Mouse (Mus musculus) activated CD4-positive, CD25-positive, alpha-beta regulatory T cell, adult 4 months (primary cell): Measurements from ENCODE around the gene Slc39a13. TPM values are rescaled to one million over a fixed set of nuclear protein-coding genes. Genes with fewer than 3 reads are reported as not detected.
A peak's percentile ranks its signal among the peaks of the same experiment; 100 is the strongest.

ENCODE experiments used
- ATAC-seq: one replicate; pipeline ENCODE4 v1.8.0; 2017
- polyA plus RNA-seq, 2 experiments: library from polyadenylated mRNA; unstranded; fragments of 100-300 nt; shearing (Covaris generic); gene quantifications; one replicate each; pipeline ENCODE4 v1.2.1; 2017

Gene Slc39a13
- polyA plus RNA-seq, 2 experiments from 2014 or later = 15.6 to 21.8 TPM

GRCm38 (mm10) chr2:91087453-91087852 is 17.2 kb upstream of the Slc39a13 start:
- ATAC-seq = no peak

GRCm38 (mm10) chr2:91086392-91087237 is 16.4 kb upstream of the Slc39a13 start:
- ATAC-seq = no peak

DNA sequence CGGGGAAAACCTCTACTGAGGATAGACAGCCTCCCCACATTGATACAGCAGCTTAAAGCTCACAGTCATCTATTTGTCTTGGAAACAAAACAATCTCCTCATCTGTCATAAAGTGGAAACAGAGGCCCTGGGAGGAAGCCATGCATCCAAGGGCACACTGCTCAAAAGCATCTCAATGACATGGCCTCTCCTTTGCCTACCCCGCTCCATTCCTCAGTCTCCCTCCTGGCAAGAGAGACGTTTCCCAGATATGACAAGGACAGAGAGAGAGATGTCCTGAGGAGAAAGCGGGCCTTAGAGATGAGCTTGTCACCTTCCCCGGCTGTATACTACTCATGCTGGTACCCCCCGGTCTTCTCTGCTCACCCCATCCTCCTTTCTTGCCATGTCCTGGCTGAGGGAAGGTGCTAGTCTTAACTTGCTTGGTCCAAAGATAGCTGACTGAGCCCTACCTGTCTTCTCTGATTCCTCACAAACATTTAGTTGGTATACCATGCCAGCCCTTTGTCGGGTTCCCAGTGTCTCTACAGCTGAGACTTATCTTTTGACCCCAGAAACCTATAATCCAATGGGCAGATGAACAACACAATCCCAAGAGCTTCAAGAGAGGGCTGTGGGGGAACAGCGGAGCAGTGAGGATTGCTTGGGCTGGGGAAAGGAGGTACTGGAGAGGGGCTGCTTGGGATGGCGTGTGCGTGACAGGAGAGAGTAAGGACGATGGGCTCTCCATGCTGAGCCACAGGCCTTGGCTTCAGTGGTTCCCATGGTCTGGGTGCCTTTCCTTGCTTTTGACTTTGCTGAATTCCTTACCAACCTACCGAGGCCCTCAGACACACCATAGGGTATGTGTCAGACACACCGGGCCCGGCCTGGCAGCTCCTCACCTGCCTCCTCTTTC is 15.5 kb upstream of the Slc39a13 start:
- no peak for ATAC-seq

- ATAC-seq = no peak
Observed at GRCm38 (mm10) chr2:91084179-91084820, 14.1 kb upstream of the Slc39a13 start.

DNA sequence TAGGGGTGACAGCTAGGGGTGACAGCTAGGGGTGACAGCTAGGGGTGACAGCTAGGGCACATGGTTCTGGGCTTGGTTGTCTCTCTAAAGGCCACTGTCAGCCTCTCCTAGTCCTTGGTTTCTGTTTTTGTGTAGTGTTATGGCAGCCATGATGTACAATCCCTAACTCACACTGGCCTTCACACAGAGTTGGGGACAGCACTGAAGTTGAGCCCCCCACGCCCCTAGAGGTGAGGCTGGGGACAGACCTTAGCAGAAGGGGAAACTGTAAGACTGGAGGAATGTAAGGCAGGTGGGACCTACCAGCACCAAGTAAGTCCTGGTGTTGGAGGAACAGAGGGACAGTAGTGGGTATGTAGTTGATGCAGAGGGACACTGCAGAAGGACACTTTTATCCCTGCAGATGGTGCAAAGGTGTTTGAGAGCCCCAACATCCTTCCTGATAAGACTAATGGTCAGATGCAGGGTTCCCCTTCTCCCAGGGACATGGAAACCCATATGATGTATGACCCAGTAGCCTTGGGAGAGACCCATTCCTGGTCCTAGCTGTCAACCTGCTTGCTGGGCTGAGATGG is 13.2 kb upstream of the Slc39a13 start:
- no peak for ATAC-seq

DNA sequence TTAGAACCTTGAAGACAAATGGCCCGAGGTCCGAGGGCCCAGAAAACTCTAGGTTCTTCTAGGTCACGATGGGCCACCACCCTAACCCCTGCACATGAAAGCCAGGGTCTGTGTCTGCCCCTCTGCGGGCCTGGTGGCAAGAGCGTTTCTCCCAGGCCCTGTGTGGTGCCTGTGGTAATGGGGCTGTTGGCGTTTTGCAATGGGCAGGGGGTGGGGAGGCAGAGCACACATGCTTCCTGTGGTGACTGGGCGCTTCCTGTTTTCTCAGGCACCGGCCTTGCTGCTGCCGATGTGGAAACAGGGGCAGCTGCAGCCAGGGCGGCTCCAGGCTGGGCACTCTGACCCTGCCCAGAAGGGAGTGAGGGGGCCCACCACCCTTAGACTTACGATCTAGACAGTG is 12.6 kb upstream of the Slc39a13 start:
- ATAC-seq = peak; percentile 74

DNA sequence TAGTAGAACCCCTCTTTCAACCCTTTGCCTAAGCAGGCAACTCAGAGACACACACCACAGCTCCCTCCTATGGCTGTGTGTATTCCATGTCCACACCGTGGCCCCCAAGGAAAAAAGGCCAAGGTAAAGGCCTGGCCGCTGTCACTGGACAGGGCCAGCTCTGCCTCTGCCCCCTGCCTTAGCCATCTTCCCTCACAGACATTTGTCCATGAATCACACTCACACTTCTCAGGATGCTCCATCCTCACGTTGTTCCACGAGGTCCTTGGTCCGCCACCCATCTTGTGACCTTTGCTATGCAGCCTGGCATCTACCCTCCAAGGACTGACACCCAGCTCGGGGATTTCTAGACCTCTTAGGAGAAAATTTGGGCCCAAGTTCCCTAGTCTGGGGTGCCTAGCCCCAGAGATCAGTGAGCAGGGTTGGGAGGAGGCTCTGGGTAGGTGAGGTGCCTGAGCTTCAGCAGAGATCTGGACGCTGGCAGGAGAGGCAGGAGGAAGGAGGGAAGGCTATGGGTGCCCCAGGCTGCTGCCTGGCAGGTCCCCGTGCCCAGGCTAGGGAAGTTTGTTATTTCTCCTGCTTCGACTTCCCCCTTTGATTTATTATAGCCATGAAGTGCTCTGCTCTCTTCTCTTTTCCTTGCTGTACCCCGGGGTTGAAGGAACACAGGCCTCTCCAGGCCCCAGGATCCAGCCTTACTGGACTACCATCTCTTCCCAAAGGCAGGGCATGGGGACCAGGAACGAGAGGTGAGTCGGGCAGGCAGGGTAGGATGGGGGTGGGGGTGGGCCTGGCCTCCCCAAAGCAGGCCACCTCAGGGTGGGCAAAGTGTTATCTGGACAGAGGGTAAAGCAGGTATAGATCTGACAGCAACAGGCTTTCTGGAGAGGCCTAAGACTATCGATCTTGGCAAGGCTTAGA is 11.8 kb upstream of the Slc39a13 start, which contains the start of gene Spi1:
TSS of gene Spi1 (plus strand) at position 616 of the 921 bp plus-strand sequence.
- ATAC-seq = no peak

GRCm38 (mm10) chr2:91080784-91081513 is 10.7 kb upstream of the Slc39a13 start:
- peak; percentile 74 for ATAC-seq

DNA sequence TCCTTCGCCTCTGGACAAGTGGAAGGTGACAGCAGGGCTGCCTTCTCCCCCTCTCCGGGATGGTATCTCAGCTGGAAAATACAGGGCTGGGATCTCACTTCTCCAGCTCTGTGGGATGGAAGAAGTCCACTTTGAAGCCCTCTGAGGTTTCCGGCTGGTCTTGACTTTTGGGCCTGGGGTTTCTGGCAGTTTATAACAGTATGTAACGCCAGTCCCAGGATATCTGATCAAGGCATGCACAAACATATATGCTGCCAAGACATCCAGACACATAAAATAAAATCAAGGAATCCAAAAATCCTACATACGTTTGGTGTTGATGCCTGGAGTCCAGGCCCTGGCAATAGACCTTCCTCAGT is 8.8 kb upstream of the Slc39a13 start:
- no peak for ATAC-seq

- peak; percentile 47 for ATAC-seq
Observed at GRCm38 (mm10) chr2:91078314-91079025, 8.3 kb upstream of the Slc39a13 start.

- no peak for ATAC-seq
Observed at GRCm38 (mm10) chr2:91077957-91078313, 7.7 kb upstream of the Slc39a13 start.

DNA sequence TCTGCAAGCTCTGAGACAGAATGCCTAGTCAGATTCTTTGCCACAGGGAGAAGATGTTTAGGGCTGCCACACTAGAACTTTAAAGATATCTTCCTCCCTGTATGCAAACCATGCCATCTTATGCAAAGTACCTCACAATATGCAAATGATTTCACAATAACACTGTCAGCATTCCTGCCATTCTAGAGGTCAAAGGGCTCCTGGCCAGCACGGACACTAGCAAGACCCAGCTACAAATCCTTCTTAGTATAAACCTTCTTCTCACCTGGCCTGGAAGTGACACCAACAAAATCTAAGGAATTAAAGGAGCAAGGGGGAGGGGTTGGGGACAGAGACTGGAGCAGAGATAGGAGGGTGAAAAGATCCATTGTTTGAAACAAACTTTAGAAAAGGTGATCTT is 1.9 kb upstream of the Slc39a13 start:
- ATAC-seq = no peak

DNA sequence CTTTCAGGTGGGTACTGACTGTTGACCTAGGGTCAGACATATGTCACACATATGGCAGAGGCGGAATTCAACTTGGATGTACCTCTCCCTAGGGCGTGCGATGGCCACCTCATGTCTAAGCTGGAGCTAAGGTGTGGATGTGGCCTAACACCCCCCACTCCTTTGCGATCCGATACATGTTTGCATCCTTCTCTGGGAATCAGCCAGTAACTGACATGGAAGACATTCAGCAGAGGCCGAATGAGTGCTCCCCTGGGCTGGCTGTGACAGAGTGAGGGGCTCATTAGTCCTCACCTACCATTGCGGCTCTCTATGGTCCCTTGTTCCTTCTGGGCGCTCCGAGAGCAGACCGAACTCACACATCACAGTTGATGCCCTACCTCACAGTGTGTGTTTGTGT is 842 bp upstream of the Slc39a13 start:
- no peak for ATAC-seq

DNA sequence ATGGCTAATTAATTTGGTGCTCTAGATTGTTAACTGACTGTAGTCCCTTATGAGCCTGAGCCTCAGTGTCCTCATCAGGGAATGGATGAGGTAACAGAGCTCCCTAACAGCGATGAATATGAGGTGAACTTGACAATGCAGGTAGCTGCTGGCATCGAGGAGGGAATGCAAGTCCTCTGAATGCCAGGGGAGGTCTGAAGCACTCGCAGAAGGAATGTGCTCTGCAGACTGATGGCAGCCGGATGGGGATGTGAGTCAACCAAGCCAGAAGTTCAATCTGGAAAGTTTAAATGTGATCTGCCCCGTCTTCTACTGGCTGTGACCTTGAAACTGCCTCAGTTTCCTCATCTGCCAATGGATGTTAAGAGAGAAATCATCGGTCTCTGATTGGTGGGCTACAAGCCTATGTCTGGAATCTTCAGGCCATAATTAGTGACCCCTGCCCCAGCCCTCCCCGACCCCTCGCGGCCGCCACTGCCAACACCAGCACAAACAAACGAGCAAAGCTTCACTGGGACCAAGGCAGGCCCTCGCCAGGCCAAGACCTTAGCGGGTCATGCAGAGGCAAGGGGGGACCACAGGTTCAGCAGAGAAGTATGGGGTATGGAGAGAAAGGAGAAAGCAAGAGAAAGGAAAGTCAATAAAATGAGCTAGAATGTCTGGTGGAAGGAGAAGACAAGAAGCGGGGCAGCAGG is 764 bp downstream of the Slc39a13 start:
- ATAC-seq = no peak

DNA sequence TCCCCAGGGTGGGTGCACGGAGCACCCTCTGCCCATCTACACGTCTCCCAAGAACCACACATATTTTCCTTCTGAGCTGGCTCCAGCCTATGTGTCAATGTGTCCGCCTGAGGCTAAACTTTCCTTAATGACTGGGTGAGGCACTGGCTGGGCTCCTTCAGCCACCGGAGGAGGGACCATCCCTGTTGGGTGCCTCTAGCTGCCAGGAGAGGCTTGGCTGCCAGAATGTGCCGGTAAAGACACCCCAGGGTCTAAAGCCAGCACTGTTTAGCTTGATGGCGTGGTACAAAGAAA is 1.4 kb downstream of the Slc39a13 start:
- no peak for ATAC-seq

DNA sequence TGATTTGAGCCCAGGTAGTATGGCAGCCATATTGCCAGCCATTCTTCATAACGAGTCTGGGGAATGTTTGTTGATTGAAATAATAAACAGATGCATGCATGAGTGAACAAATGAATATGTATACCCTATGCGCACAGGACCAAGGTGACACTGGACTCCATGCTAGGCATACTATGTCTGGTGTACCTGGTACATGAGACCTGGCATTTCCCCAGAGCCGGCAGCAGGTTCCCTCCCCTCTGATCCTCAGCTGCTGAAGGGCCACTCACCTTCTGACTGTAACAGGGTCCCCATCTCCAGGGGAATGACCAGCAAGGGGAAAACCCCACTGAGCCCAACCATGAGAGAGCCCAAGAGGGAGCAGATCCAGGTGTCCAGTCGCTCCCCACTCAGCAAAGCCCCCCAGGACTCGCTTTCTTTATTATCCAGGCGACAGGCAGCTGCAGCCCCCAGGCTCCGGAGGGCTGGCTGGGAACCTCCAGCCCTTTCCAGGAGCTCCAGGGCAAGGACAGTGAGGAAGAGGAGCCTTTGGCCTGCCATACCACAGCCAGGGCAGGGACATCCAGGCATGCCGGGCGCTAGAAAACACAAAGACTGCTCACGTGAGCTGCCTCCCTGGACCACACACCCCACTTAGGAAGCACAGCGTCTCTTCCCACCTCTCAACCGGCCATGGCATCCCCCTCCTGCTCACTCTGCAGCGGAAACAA is 1.9 kb downstream of the Slc39a13 start:
- ATAC-seq = no peak

DNA sequence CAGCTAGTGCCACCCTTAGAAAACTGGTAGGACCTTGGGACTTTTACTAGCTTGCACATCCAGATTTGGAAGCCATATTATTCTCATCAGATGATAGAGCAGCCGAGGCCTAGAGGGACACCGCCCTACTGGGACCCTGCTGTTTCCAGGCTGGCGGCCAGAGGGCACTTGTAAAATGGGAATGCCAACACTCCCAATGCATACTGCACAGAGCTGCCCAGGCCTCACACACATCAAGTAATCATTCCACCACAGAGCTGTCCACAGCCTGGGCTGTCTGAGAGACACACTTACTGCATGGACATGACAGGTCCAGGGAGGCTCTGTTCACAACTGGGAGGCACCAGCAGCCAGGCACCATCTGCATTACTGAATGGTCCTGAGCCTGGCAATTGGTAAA is 3.8 kb downstream of the Slc39a13 start:
- no peak for ATAC-seq

- no peak for ATAC-seq
Observed at GRCm38 (mm10) chr2:91065544-91065943, 4.7 kb downstream of the Slc39a13 start.

DNA sequence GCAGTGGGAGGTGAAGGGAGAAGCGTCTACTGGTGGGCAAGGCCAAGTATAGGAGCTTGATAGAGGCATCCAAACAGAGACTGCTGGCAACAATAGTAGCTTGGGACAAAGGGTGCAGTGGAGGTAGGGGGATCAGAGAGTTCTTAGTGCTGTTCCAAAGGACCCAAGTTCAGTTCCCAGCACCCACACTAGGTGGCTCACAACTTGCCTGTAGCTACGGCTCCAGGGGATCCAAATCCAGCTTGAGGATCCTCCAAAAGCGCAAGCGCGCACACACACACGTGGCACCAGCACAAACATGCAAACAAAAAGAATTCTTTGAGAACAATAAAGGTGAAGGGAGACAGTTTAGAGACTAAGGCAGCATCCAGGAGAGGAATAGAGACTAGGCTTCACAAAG is 6.0 kb downstream of the Slc39a13 start:
- ATAC-seq = no peak
